Mouse (Mus musculus) hindbrain, embryonic 12.5 days (tissue): ENCODE measurements around the gene Abcg4. TPM values are rescaled to one million over a fixed set of nuclear protein-coding genes. Genes with fewer than 3 reads are reported as not detected.
"Not testable (repeated sequence)": the region's sequence is repeated elsewhere in the genome, so short reads cannot be mapped to it uniquely, and the experiment has no call there.

Experiments used
- ATAC-seq: fragments of 200-750 bp; cut with Nextera tagmentation; 2 replicates; pipeline ENCODE4 v1.8.0; 2017; ENCODE audit warnings: moderate TSS enrichment; ENCODE audit not compliant: low FRiP score
- H3K27ac ChIP-seq: fragments of 300-500 bp; sonication (generic); 2 replicates; pipeline ENCODE4 v1.5.1; 2016; ENCODE audit warnings: mild to moderate bottlenecking
- H3K27me3 ChIP-seq: fragments of 300-500 bp; sonication (generic); 2 replicates; pipeline ENCODE4 v1.6.1; 2016; ENCODE audit warnings: mild to moderate bottlenecking
- H3K36me3 ChIP-seq: fragments of 300-500 bp; sonication (generic); 2 replicates; pipeline ENCODE4 v1.6.1; 2016; ENCODE audit warnings: mild to moderate bottlenecking
- H3K4me1 ChIP-seq: fragments of 300-500 bp; sonication (generic); 2 replicates; pipeline ENCODE4 v1.6.1; 2016
- H3K4me2 ChIP-seq: fragments of 300-500 bp; sonication (generic); replicated peaks from 2 replicates; pipeline ENCODE4 v1.6.1; 2016; ENCODE audit warnings: mild to moderate bottlenecking
- H3K4me3 ChIP-seq: fragments of 300-500 bp; sonication (generic); 2 replicates; pipeline ENCODE4 v1.5.1; 2016; ENCODE audit warnings: mild to moderate bottlenecking
- H3K9ac ChIP-seq: fragments of 300-500 bp; sonication (generic); 2 replicates; pipeline ENCODE4 v1.6.1; 2016; ENCODE audit warnings: mild to moderate bottlenecking, moderate library complexity
- H3K9me3 ChIP-seq: fragments of 300-500 bp; sonication (generic); replicated peaks from 2 replicates; pipeline ENCODE4 v1.6.1; 2016; ENCODE audit warnings: mild to moderate bottlenecking
- WGBS: fragments of 180-500 bp; shearing (Covaris S2); methylation state at CpG from one replicate; pipeline ENCODE4 v1.1.7; 2016; 5-methylcytosine and 5-hydroxymethylcytosine counted together
- polyA plus RNA-seq: library from polyadenylated mRNA; unstranded; fragments of >200 nt; fragmentation: Nextera tagmentation; extraction: Ambion mirVana; gene quantifications from 2 replicates; pipeline ENCODE4 v1.2.1, GENCODE M21; 2016

Gene Abcg4
- 12.9 and 13.5 TPM in 2 replicates for polyA plus RNA-seq

DNA sequence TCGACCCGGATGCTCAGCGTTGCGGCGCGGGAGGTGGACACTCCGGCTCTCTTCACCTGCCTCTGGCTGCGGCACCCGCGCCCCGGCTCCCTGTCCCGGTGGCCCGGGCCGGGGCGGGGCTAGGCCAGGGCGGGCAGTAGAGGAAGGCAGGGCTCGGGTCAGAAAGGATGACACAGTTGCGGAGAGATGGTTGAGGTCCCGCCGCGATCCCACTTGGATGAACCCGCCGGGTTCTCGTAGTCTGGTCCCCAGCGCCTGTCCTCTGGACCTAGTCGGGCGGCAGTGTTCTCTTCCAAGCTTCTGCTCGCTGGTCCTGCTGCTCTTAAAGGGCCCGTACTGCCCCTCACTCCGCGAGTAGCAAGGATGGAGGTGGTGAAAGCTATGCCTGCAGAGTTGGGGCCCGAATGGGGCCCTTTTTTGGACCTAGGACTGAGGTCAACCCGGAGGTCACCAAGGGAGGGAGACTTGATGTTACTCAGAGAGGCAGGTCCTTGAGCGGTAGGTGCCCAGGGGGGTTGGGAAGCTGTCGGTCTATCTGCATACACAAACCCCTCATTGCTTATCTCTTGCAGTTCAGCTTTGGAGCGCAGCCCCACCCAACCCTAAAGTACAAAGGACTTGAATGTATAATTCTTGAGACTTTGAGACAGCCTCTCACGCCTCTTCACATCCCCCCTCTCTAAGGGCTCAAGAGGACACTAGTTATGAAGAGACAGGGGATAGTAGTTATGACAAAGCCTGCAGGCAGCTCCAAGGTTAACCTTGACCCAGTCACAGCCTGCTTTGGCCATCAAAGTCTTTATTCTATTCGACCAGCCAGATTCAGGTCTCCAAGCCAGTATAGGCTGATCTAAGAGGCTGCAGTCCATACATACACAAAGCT is at the start of gene Abcg4:
Gene Abcg4 (minus strand): TSS at position 540 of the 883 bp plus-strand sequence.
- peaks cover 27% of the 10 kb centered on the region for H3K4me1 ChIP-seq
- 1% methylated on average over 36 of the region's 38 CpGs for WGBS

GRCm38 (mm10) chr9:44337436-44338169 is 49.2 kb upstream of the Abcg4 start:
- Histone ChIP-seq H3K27me3 (no peaks in the 10 kb centered on the region), H3K9ac (no peak overlapping the region), H3K9me3 (no peaks in the 10 kb centered on the region), H3K4me3 (peak overlapping the region; percentile 71; the same call in 1 of the 2 replicates), H3K4me1 (peaks cover 18% of the 10 kb centered on the region), H3K36me3 (peaks cover 40% of the 10 kb centered on the region), H3K27ac (peak overlapping the region; percentile 40; the same call in 1 of the 2 replicates), H3K4me2 (peak overlapping the region; percentile 80)
- 67% methylated on average over 9 of the region's 9 CpGs for WGBS
- ATAC-seq: no peak

More for the DNA sequence above, at the start of gene Abcg4:
- Histone ChIP-seq H3K4me3 (peak within 1 kb of the TSS; percentile 71), H3K4me2 (peak within 1 kb of the TSS; percentile 90), H3K36me3 (peaks cover 29% of the 10 kb centered on the region), H3K9me3 (no peaks in the 10 kb centered on the region), H3K27ac (peak within 1 kb of the TSS; percentile 74), H3K9ac (peak within 1 kb of the TSS; percentile 85), H3K27me3 (peaks cover 16% of the 10 kb centered on the region)
- peak; percentile 76 for ATAC-seq

- Histone ChIP-seq H3K27ac (peak overlapping the region; percentile 44; the same call in 1 of the 2 replicates), H3K36me3 (peaks cover 45% of the 10 kb centered on the region)
- 76% methylated on average over 3 of the region's 3 CpGs for WGBS
Measured at GRCm38 (mm10) chr9:44336964-44337363, 48.5 kb upstream of the Abcg4 start.

DNA sequence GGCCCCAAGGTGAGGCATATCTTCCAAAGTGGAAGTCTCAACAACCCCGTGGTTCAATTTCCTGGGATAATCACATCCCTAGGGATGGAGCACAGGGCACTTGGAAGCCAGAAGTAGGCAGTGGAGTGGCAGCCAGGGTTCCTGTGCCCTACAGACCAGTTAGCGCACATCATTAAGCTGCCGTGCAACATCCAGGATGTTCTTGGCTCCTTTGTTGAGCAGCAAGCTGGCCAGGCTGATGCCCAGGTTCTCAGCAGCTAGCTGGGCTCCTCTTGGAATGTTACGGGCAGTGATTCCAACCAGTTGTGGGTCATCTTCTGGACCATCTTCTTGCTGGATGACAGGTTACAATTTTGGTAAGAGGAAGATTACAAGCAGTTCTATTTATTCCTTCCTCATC is 48.1 kb upstream of the Abcg4 start:
- H3K36me3 ChIP-seq: peaks cover 49% of the 10 kb centered on the region
- peak overlapping the region; percentile 71 for H3K4me3 ChIP-seq
- H3K27ac ChIP-seq, H3K27me3 ChIP-seq, H3K9me3 ChIP-seq, ATAC-seq: not testable (repeated sequence)
- WGBS: 30% methylated on average over 4 of the region's 4 CpGs
- peak overlapping the region; percentile 80 for H3K4me2 ChIP-seq
- peak overlapping the region; percentile 56; the same call in 1 of the 2 replicates for H3K9ac ChIP-seq
- peaks cover 17% of the 10 kb centered on the region for H3K4me1 ChIP-seq

More at GRCm38 (mm10) chr9:44336964-44337363, 48.5 kb upstream of the Abcg4 start:
- Histone ChIP-seq H3K4me1 (peaks cover 17% of the 10 kb centered on the region), H3K4me3 (peak overlapping the region; percentile 71), H3K27me3 (no peaks in the 10 kb centered on the region), H3K9ac (peak overlapping the region; percentile 56; the same call in 1 of the 2 replicates), H3K9me3 (no peaks in the 10 kb centered on the region), H3K4me2 (peak overlapping the region; percentile 80)
- ATAC-seq: no peak

- peak overlapping the region; percentile 97 for H3K9ac ChIP-seq
- peak overlapping the region; percentile 80 for H3K4me2 ChIP-seq
- no peak for ATAC-seq
- WGBS: 3% methylated on average over 5 of the region's 5 CpGs
- no peaks in the 10 kb centered on the region for H3K27me3 ChIP-seq
- H3K9me3 ChIP-seq: no peaks in the 10 kb centered on the region
- H3K4me1 ChIP-seq: peaks cover 17% of the 10 kb centered on the region
- H3K27ac ChIP-seq: peak overlapping the region; percentile 95; the same call in 1 of the 2 replicates
- peak overlapping the region; percentile 71 for H3K4me3 ChIP-seq
- peaks cover 50% of the 10 kb centered on the region for H3K36me3 ChIP-seq
Measured at GRCm38 (mm10) chr9:44336093-44336406, 47.6 kb upstream of the Abcg4 start.

- H3K9me3 ChIP-seq: no peaks in the 10 kb centered on the region
- no peak; the same call in 1 of the 2 replicates for ATAC-seq
- peaks cover 17% of the 10 kb centered on the region for H3K4me1 ChIP-seq
- peak overlapping the region; percentile 97 for H3K9ac ChIP-seq
- H3K27ac ChIP-seq: peak overlapping the region; percentile 95
- no peaks in the 10 kb centered on the region for H3K27me3 ChIP-seq
- peak overlapping the region; percentile 80 for H3K4me2 ChIP-seq
- H3K4me3 ChIP-seq: peak overlapping the region; percentile 71
- peaks cover 53% of the 10 kb centered on the region for H3K36me3 ChIP-seq
- WGBS: under 1% methylated on average over 50 of the region's 50 CpGs
Measured at GRCm38 (mm10) chr9:44335331-44336092, 47.1 kb upstream of the Abcg4 start.

GRCm38 (mm10) chr9:44334396-44335330 is 46.2 kb upstream of the Abcg4 start, which contains the start of gene H2afx:
Gene H2afx, plus strand, starts transcription at chr9:44334694.
- peaks cover 17% of the 10 kb centered on the region for H3K4me1 ChIP-seq
- H3K4me2 ChIP-seq: peak within 1 kb of the TSS; percentile 80
- H3K27me3 ChIP-seq: no peaks in the 10 kb centered on the region
- H3K27ac ChIP-seq: peak within 1 kb of the TSS; percentile 95
- under 1% methylated on average over 88 of the region's 91 CpGs for WGBS
- H3K9ac ChIP-seq: peak within 1 kb of the TSS; percentile 97
- H3K4me3 ChIP-seq: peak within 1 kb of the TSS; percentile 71
- ATAC-seq: peak; percentile 97
- H3K9me3 ChIP-seq: no peaks in the 10 kb centered on the region
- H3K36me3 ChIP-seq: peaks cover 54% of the 10 kb centered on the region

- no peak for ATAC-seq
- Histone ChIP-seq H3K9me3 (no peaks in the 10 kb centered on the region), H3K9ac (no peak overlapping the region), H3K4me1 (peaks cover 20% of the 10 kb centered on the region), H3K4me3 (no peak overlapping the region), H3K36me3 (peaks cover 48% of the 10 kb centered on the region), H3K27ac (no peak overlapping the region), H3K4me2 (no peak overlapping the region), H3K27me3 (no peaks in the 10 kb centered on the region)
- 96% methylated on average over 13 of the region's 13 CpGs for WGBS
Measured at GRCm38 (mm10) chr9:44332918-44333638, 44.7 kb upstream of the Abcg4 start.

- Histone ChIP-seq H3K27ac (no peak overlapping the region), H3K9me3 (no peaks in the 10 kb centered on the region), H3K9ac (no peak overlapping the region), H3K36me3 (peaks cover 34% of the 10 kb centered on the region), H3K4me1 (peaks cover 13% of the 10 kb centered on the region), H3K4me3 (no peak overlapping the region), H3K4me2 (no peak overlapping the region), H3K27me3 (no peaks in the 10 kb centered on the region)
- no peak for ATAC-seq
- 94% methylated on average over 6 of the region's 6 CpGs for WGBS
Measured at GRCm38 (mm10) chr9:44330736-44331135, 42.3 kb upstream of the Abcg4 start.

- Histone ChIP-seq H3K4me1 (peaks cover 15% of the 10 kb centered on the region), H3K36me3 (peaks cover 24% of the 10 kb centered on the region), H3K9me3 (no peaks in the 10 kb centered on the region), H3K27ac (no peak overlapping the region), H3K4me3 (peak overlapping the region; percentile 53), H3K4me2 (peak overlapping the region; percentile 77), H3K9ac (peak overlapping the region; percentile 74), H3K27me3 (no peaks in the 10 kb centered on the region)
- ATAC-seq: no peak
- WGBS: 86% methylated on average over 5 of the region's 5 CpGs
Measured at GRCm38 (mm10) chr9:44327926-44328325, 39.5 kb upstream of the Abcg4 start.
